Mouse (Mus musculus): ENCODE results near the gene Tut4.

GRCm38 (mm10) chr4:108578840-108579742 lies 119.9 kb downstream of the Tut4 start, which contains the start of the genes Prpf38a and Orc1:
- TF ChIP-seq POLR2A (IDR thresholded peaks at IDR 0.05; ENCODE audit: low read depth, low read length) (no peak; the same call in 1 of the 2 replicates), CTCF (IDR thresholded peaks at IDR 0.05; ENCODE audit: extremely low read depth, insufficient read depth, insufficient read length, insufficient replicate concordance) (no peak)

Measured in spleen, adult 2 months (tissue).